ENCODE assay signal across 9 mouse cellular contexts in the genomic region with DNA sequence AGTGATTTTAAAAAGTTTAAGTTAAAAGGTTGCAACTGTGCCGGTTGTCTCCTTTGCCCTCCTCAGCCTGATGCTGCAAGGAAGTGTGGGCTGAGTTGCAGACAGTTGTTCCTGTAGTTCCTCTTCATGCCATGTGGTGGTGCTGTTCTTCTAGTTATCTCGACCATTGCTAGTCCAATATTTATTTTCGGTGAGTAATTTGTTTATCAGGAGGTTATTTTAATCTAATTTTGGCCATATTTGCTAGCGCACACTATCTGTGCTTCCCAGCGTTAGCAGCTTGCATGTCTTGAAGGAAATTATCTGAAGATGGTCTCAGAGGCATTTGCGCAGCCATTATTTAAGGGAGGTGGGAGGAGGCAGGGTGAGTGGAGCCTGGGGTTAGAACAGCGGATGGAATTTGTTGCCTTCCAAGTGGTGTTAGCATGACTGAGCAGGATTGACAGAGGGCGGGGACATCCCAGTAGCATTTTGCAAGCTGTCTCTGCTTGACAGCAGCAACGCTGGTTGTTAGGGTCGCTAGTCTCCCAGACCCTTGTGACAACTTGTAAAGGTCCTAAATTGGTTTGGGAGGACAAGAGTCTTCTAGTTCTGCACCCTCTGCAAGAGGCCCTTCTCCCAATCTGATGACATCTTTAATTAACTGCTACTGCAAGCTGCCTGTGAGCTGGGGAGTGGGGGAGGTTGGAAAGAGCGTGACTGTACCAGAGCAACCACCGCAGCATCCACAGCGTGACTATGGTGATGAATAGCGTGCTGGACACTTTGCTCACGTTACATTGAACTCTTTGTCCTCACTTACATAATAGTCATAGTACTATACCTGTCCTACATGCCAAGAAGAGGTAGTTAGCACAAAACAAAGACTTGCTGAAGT.
DNase-seq lines count a peak whose midpoint lies in the region; ATAC-seq and TF ChIP-seq lines count a peak whose summit lies in the region.
"Had no signal": no experiment of that assay in that cellular context is flagged by ENCODE, and none has a peak within 500 bp of the region (broad histone marks: within the 10 kb centered on the region; RNA-seq: fewer than 3 reads in every experiment).

No protein-coding gene starts in this region.

- H3K4me1 ChIP-seq in hindbrain, embryonic 11.5 days (replicated peaks; ENCODE audit: control insufficient read depth, insufficient read depth, low read length): 0 out of 2 replicates have a peak, but pooled peaks cover 4% of the 10 kb centered on the region
- H3K4me1 ChIP-seq in lung, embryonic 14.5 days (ENCODE audit: insufficient read depth): no peaks in the 10 kb centered on the region

- peak overlapping the region; percentile 35 for H3K4me2 ChIP-seq in hindbrain, embryonic 11.5 days (replicated peaks; ENCODE audit: low read depth, low read length)
- peak overlapping the region; percentile 60 for H3K4me2 ChIP-seq in lung, embryonic 14.5 days

- TF ChIP-seq CTCF in lung, embryonic 14.5 days (IDR thresholded peaks at IDR 0.05; ENCODE audit: low read depth): peak; percentile 86

- H3K9ac ChIP-seq in hindbrain, embryonic 11.5 days (ENCODE audit: low read depth, low read length): peak overlapping the region; percentile 13; the same call in 1 of the 2 replicates
- H3K9ac ChIP-seq in lung, embryonic 14.5 days: no peak overlapping the region

- H3K36me3 ChIP-seq in hindbrain, embryonic 11.5 days (ENCODE audit: control insufficient read depth, insufficient read depth, low read length): no peaks in the 10 kb centered on the region
- H3K36me3 ChIP-seq in lung, embryonic 14.5 days (ENCODE audit: insufficient read depth): no peaks in the 10 kb centered on the region

- H3K4me3 ChIP-seq in hindbrain, embryonic 11.5 days (ENCODE audit: low read depth, low read length): peak overlapping the region; percentile 14
- H3K4me3 ChIP-seq in lung, embryonic 14.5 days (ENCODE audit: low read depth, low read length): peak overlapping the region; percentile 23
- H3K4me3 ChIP-seq: erythroblast, embryonic 14.5 days had no signal

- peak; percentile 90 for DNase-seq in MN1 (ENCODE audit: low spot score)
- DNase-seq in cerebellum, adult 18-20 months: peak; percentile 41 to 60
- peak; percentile 52 for DNase-seq in forelimb bud, embryonic 11.5 days (ENCODE audit: low read depth, low spot score)
- peak; percentile 79 for DNase-seq in hindbrain, embryonic 11.5 days (ENCODE audit: low spot score)
- peak; percentile 80 for DNase-seq in layer of hippocampus, adult 9-10 months (ENCODE audit: low spot score)
- peak; percentile 89 for DNase-seq in lung, embryonic 14.5 days
- peak; percentile 61 for DNase-seq in ovary, postnatal 14 days (ENCODE audit: low spot score)
- peak; percentile 53 for DNase-seq in urinary bladder, postnatal 25 days (ENCODE audit: low spot score)

- H3K9me3 ChIP-seq in hindbrain, embryonic 11.5 days (ENCODE audit: control insufficient read depth, low read length): no peaks in the 10 kb centered on the region
- no peaks in the 10 kb centered on the region for H3K9me3 ChIP-seq in lung, embryonic 14.5 days (ENCODE audit: low read depth, low read length)

- 7% methylated on average over 15 of the region's 15 CpGs for WGBS in hindbrain, embryonic 11.5 days
- 12% methylated on average over 15 of the region's 15 CpGs for WGBS in lung, embryonic 14.5 days

- no peaks in the 10 kb centered on the region for H3K27me3 ChIP-seq in hindbrain, embryonic 11.5 days (ENCODE audit: control insufficient read depth, insufficient read depth, low read length)
- no peaks in the 10 kb centered on the region for H3K27me3 ChIP-seq in lung, embryonic 14.5 days (ENCODE audit: insufficient read depth, low read length)

- 0 out of 2 replicates have a peak overlapping the region, but pooled peaks have one; percentile 25 for H3K27ac ChIP-seq in hindbrain, embryonic 11.5 days (ENCODE audit: low read depth, low read length)
- H3K27ac ChIP-seq in lung, embryonic 14.5 days (ENCODE audit: low read depth): no peak overlapping the region

- peak; percentile 95 for ATAC-seq in hindbrain, embryonic 11.5 days (ENCODE audit: low FRiP score)
- peak; percentile 90 for ATAC-seq in lung, embryonic 14.5 days (ENCODE audit: insufficient read depth)
